Comparison of ENCODE assay signal across 25 mouse cellular contexts in genomic region chr9:42504559-42504958, GRCm38 (mm10). TPM values are rescaled to one million over a fixed set of nuclear protein-coding genes. Genes with fewer than 3 reads are reported as not detected.
DNase-seq lines count a peak whose midpoint lies in the region; ATAC-seq and TF ChIP-seq lines count a peak whose summit lies in the region.
"Had no signal": no experiment of that assay in that cellular context is flagged by ENCODE, and none has a peak within 500 bp of the region (broad histone marks: within the 10 kb centered on the region; RNA-seq: fewer than 3 reads in every experiment).

No protein-coding gene starts in this region.

- no peak overlapping the region for H3K4me3 ChIP-seq in intestine, postnatal 0 days (ENCODE audit: low read depth, low read length)
- no peak overlapping the region for H3K4me3 ChIP-seq in intestine, embryonic 15.5 days (replicated peaks)
- H3K4me3 ChIP-seq in lung, postnatal 0 days (ENCODE audit: low read depth, low read length), result no peak overlapping the region
- H3K4me3 ChIP-seq: embryonic facial prominence, embryonic 12.5 days; erythroblast, embryonic 14.5 days; forebrain, embryonic 10.5 days; forebrain, embryonic 13.5 days; hindbrain, embryonic 10.5 days; hindbrain, embryonic 13.5 days had no signal

- no peak overlapping the region for H3K9ac ChIP-seq in intestine, postnatal 0 days (ENCODE audit: low read depth, low read length)
- no peak overlapping the region for H3K9ac ChIP-seq in intestine, embryonic 15.5 days
- H3K9ac ChIP-seq in lung, postnatal 0 days (replicated peaks; ENCODE audit: low read depth), result no peak overlapping the region
- H3K9ac ChIP-seq: embryonic facial prominence, embryonic 12.5 days; forebrain, embryonic 13.5 days; hindbrain, embryonic 13.5 days had no signal

- ATAC-seq in intestine, postnatal 0 days, result no peak
- ATAC-seq in intestine, embryonic 15.5 days, result no peak
- peak; percentile 32; the same call in 1 of the 2 replicates for ATAC-seq in lung, postnatal 0 days
- ATAC-seq: activated CD4-positive, CD25-positive, alpha-beta regulatory T cell, adult 4 months; CD4-positive, CD25-positive, alpha-beta regulatory T cell, adult 4 months; forebrain, embryonic 13.5 days; forebrain, embryonic 16.5 days; hindbrain, embryonic 16.5 days had no signal

- WGBS in intestine, postnatal 0 days, result 50% methylated on average over 11 of the region's 11 CpGs
- WGBS in intestine, embryonic 15.5 days, result 56% methylated on average over 11 of the region's 11 CpGs
- 34% methylated on average over 11 of the region's 11 CpGs for WGBS in lung, postnatal 0 days

- H3K36me3 ChIP-seq in intestine, postnatal 0 days (ENCODE audit: control insufficient read depth, insufficient read depth), result no peaks in the 10 kb centered on the region
- no peaks in the 10 kb centered on the region for H3K36me3 ChIP-seq in intestine, embryonic 15.5 days
- H3K36me3 ChIP-seq in lung, postnatal 0 days (ENCODE audit: insufficient read depth, low read length), result no peaks in the 10 kb centered on the region
- H3K36me3 ChIP-seq: embryonic facial prominence, embryonic 12.5 days; forebrain, embryonic 10.5 days; hindbrain, embryonic 10.5 days; hindbrain, embryonic 13.5 days had no signal

- no peak for TF ChIP-seq EP300 in lung, postnatal 0 days (IDR thresholded peaks at IDR 0.05)

- H3K9me3 ChIP-seq in intestine, postnatal 0 days (ENCODE audit: control insufficient read depth), result no peaks in the 10 kb centered on the region
- no peaks in the 10 kb centered on the region for H3K9me3 ChIP-seq in intestine, embryonic 15.5 days
- H3K9me3 ChIP-seq in lung, postnatal 0 days (ENCODE audit: low read length), result no peaks in the 10 kb centered on the region
- H3K9me3 ChIP-seq: embryonic facial prominence, embryonic 12.5 days; forebrain, embryonic 10.5 days; forebrain, embryonic 13.5 days; hindbrain, embryonic 10.5 days; hindbrain, embryonic 13.5 days had no signal

- H3K4me1 ChIP-seq in intestine, postnatal 0 days (replicated peaks; ENCODE audit: control insufficient read depth, insufficient read depth, low read length), result peaks cover 12% of the 10 kb centered on the region; the same call in 1 of the 2 replicates
- H3K4me1 ChIP-seq in intestine, embryonic 15.5 days (replicated peaks), result 0 out of 2 replicates have a peak, but pooled peaks cover 4% of the 10 kb centered on the region
- H3K4me1 ChIP-seq in lung, postnatal 0 days (ENCODE audit: insufficient read depth, low read depth, low read length), result no peaks in the 10 kb centered on the region

- H3K4me2 ChIP-seq in intestine, postnatal 0 days (replicated peaks; ENCODE audit: low read depth), result no peak overlapping the region
- no peak overlapping the region for H3K4me2 ChIP-seq in intestine, embryonic 15.5 days (replicated peaks)
- H3K4me2 ChIP-seq in lung, postnatal 0 days (replicated peaks; ENCODE audit: low read depth, low read length), result no peak overlapping the region
- H3K4me2 ChIP-seq: embryonic facial prominence, embryonic 12.5 days; forebrain, embryonic 13.5 days; heart, embryonic 11.5 days; hindbrain, embryonic 13.5 days had no signal

- H3K27me3 ChIP-seq in intestine, postnatal 0 days (replicated peaks; ENCODE audit: control insufficient read depth, insufficient read depth, low read length), result no peaks in the 10 kb centered on the region
- H3K27me3 ChIP-seq in intestine, embryonic 15.5 days (replicated peaks), result no peaks in the 10 kb centered on the region
- no peaks in the 10 kb centered on the region for H3K27me3 ChIP-seq in lung, postnatal 0 days (replicated peaks; ENCODE audit: insufficient read depth, low read length)
- H3K27me3 ChIP-seq: embryonic facial prominence, embryonic 12.5 days; hindbrain, embryonic 13.5 days had no signal

- peak overlapping the region; percentile 28; the same call in 1 of the 2 replicates for H3K27ac ChIP-seq in intestine, postnatal 0 days (ENCODE audit: low read depth, low read length)
- H3K27ac ChIP-seq in intestine, embryonic 15.5 days, result no peak overlapping the region
- no peak overlapping the region for H3K27ac ChIP-seq in lung, postnatal 0 days (ENCODE audit: low read length)
- H3K27ac ChIP-seq: embryonic facial prominence, embryonic 12.5 days; forebrain, embryonic 13.5 days; hindbrain, embryonic 10.5 days; hindbrain, embryonic 13.5 days had no signal

- TF ChIP-seq CTCF in intestine, postnatal 0 days (IDR thresholded peaks at IDR 0.05; ENCODE audit: low read depth), result no peak
- no peak for TF ChIP-seq CTCF in lung, postnatal 0 days (IDR thresholded peaks at IDR 0.05)

- DNase-seq in lung, postnatal 0 days (ENCODE audit: low spot score), result peak; percentile 54
- no peak for DNase-seq in lung, postnatal 25 days (ENCODE audit: low spot score)
- DNase-seq in Muller cell, postnatal 12 days (ENCODE audit: inconsistent ontology term), result peak; percentile 8
- peak; percentile 12 for DNase-seq in fibroblast of lung, adult 2 months (ENCODE audit: low read depth)
- DNase-seq: adrenal gland, adult 8-10 months; adrenal gland, postnatal 25 days; cerebellum, adult 11-12 months; cerebellum, adult 8-10 months; cerebellum, postnatal 10 days; gastrocnemius, postnatal 10 days; gastrocnemius, postnatal 36 days; heart, postnatal 36 days had no signal

RNA-seq across cellular contexts. Expression of gene Tbcel, which starts 3.0 kb away (rescaled TPM):
- polyA plus RNA-seq in intestine, postnatal 0 days (2015; fragmentation: Nextera tagmentation; extraction: Ambion mirVana), result 12.2 and 16.0 TPM in 2 replicates
- polyA plus RNA-seq in intestine, embryonic 15.5 days (2015; fragmentation: Nextera tagmentation; extraction: Ambion mirVana), result 4.5 and 4.7 TPM in 2 replicates
- polyA plus RNA-seq in lung, postnatal 0 days (2015; fragmentation: Nextera tagmentation; extraction: Ambion mirVana), result 7.9 and 9.0 TPM in 2 replicates
